Mouse (Mus musculus) lung, postnatal 4 days (tissue): ENCODE data around the gene Add1.

Experiments used
- DNase-seq, 2 experiments: peaks; one replicate each; pipeline ENCODE4 v3.0.0; 2021

Gene Add1

DNA sequence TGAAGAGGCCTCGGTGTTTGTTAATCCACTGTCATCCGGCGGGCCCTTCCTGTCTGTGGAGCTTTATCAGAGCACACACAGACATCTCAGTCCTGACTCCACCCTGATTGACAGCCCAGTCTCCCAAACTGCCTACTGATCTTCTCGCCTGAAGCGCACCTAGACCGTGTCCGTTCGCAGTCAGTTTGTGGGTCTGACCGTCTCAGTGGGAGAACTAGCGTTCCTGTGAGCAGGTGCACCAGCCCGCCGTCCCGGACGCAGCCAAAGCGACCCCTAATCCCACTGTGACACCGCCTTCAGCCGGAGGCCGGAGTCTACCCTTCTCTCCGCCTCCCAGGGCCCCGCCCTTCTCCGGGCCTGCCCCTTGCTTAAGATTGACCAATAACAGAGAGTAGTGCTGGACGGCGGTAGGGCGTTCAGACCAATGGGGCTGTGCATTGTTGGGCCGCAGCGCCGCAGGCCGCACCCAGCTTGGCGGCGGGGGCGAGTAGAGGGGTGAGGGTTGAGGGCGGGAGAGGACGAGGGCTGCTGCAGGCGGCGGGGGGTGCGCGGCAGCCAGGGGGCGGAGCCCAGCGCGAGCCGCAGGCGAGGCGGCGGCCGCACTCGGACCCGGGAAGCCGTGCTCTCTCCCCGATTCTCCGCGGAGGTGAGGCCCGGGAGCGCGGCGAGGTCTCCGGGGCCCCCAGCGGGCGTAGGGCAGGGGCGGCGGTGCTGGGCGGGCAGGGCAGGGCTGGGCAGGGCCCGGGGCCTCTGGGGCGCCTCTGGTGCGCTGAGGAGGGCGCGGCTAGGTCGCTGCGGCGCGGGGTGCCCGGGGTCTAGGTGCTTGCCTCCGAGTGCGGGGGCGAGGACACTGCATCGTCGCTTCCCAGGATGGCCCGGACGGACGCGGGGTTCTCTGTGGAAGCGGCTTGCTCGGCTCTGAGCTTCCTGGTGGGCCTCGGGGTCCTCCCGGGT lies at the start of gene Add1:
Gene Add1 (plus strand): TSS at position 397 of the 954 bp plus-strand sequence.
- peak; percentile 98 to 99 for DNase-seq

DNA sequence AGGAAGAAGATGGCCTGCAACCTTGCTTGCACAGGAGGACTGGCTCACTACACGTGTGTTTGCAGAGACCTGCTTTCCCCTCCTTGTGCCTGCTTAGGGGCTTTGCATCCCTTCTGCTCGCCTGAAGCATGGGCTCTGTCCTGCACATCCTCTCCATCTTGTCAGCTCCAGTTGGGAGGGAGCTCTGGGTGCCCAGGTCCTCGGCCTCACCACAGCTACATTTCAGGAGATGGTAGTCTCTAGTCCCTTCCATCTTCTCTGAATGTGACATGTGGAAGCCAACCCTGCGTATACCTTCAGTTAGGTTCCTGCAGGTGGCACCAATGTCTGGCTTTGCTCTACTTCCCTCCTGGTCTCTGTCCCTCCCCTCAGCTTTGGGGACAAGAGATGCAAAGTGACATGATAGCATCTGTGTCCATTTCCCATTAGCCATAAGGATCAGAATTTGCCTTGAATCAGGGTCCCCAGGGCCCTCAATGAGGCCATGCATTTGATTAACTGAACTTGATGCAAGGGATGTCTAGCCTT lies 49.4 kb upstream of the Add1 start:
- DNase-seq: no peak

DNA sequence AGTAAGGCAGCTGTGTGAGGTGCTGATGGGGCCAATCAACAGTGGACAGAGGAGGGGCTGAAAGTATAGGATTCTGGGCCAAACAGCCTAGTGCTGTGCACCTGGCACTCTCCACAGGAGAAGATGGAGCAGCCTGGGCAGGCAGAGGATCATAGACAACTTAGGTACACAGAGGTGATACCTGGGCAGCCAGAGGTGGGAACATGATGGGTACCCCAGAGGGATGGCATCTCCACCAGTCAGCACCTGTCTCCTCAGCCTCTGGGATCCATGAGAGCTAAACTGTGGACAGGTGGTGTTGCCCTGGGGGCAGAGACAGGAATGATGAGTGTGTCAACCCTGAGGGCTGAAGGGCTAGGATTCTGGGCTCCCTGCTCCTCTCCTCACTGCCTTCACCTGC lies 49.0 kb upstream of the Add1 start:
- DNase-seq: no peak

DNA sequence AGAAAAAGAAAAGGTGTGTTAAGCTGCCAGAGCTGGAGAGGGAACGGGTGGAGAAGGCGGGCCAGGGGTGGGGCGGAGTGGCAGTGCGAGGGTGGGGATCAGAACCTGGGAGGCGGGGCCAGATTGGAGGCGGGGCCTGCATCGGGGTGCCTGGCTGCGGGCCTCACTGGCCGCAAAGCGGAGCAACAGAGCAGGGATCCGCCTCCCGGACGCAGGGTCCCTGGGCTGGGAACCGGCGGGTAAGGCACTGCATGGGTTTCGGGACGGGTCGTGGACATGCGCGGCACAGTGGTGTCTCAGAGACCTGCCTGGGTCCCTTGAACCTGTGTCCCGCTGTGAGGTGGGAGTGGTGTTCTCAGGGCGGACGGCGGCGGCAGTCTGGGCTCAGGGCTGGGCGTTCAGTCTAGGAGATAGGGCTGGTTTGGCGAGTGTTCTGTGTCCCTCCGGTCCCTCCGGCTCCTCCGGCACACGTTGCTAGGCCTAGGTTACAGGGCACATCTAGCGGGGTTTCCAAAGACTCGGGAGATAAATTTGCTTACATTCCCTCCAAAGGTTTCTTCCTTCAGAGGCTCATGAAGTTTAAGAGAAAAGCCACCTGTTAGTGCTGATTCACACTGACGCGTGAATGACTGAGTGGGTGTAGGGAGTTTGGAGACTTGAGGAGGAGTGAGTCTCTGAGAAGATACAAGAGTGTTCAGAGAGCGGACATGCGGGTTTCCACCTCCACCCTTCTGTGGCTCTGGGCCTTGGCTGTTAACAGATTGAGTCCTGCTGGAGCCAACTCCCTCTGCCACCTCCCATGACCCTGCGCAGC lies 47.6 kb upstream of the Add1 start, which contains the start of gene Sh3bp2:
Gene Sh3bp2 (plus strand): TSS at position 176 of the 814 bp plus-strand sequence.
- peak; percentile 95 to 98 for DNase-seq

DNA sequence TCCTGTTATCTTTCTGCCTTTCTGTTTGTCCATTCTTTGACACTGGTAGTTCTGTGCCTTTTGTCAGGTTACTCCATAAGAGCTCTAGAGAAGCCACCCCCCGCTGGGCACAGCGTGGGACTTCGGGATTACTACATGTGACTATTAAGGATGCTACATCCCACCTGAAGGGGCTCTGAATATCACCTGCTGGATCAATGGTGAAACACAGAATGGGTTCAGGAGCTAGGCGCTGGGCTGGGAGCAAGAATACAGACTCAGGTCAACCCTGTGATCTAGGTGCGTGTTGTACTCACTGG lies 47.0 kb upstream of the Add1 start:
- DNase-seq: no peak

DNA sequence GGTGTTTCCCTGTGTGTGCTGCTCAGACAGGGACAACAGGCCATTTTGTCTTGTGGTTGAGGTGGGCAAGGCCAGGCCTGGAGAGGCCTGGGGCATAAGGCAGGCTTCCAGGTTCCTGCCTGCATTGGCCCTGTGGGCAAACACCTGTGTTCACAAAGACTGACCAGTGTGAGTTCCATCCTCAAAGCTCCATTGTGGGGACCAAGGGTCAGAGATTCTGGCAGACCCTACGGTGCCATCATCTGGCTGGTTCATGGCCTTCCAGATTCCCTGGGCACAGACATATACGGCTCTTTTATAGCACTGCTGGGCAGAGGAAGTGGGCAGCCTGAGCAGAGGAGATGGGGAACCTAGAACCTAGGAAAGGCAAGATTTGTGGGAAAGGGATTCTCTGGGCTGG lies 46.1 kb upstream of the Add1 start:
- no peak for DNase-seq

DNA sequence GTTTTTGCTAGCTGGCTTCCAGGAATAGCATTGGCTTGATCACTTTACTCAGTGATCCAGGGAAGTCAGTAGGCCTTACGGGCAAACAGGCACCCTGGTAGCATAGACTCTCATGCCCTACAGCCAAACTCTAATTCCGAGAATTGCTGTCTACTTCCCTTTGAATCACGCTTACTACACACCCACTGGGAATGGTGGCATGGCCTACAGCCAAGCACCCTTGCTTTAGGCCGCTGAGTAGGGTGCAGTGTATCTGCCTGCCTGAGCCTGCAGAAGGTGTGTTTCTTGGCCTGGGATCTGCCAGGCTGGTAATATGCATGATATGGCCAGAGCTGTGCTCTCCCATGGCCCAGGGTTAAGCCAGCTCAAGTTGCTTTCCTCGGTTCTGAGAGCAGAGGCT lies 44.7 kb upstream of the Add1 start:
- DNase-seq: no peak

DNA sequence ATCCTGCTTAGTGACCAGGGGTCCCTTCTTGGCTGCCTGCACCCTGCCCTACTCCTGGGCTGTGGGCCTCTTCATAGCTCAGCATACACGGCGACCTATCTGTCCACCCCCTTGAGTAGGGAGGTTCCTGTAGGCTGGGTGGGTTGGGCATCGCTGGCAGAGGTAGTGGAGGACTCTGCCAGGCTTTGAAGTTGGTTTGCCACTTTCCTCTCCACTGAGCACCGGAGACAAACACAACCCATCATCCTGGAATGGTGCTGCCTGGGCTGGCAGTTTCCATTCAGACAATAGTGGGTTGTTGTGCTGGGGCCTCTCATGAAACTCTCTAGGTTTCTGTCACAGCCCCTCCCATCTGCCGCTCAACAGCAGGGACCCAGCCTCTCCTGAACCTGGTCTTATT lies 43.3 kb upstream of the Add1 start:
- DNase-seq: no peak

DNA sequence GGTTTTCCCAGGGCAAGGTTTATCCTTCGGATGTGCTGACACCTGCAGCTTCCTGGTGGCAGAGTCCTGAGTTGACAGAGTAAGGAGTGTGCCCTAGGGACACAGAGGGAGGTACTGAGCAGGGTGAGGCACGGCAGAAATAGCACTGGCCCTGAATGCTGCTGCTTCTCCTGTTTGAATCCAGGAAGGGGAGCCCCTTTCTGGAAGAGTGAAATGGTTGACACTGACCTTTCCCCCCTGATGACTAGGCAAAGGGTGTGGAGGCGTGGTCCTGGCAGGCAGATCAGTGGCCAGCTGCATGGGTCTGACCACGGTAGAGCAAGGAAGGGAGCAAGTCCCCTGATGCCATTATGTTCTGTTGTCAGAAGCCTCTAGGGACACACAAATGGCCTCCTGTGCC lies 42.8 kb upstream of the Add1 start:
- no peak for DNase-seq

DNA sequence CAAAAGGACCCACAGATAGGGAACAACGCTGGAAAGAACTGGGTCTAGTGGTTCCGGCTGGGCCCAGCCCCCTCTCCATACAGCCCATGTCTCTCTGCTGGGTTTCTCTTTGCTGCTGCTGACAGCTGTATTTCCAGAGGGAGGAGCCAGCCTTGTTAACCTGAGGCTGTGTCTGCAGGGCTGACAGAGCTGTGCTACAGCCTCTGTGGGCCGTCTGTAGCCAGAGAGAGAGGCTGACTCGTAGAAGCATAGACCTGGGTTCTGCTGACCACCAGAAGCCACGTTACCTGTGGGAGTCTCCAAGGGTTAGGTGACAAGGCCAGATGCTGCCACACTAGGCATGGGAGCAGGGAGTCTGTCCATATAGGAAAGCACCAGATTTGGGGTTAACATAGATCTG lies 40.4 kb upstream of the Add1 start:
- DNase-seq: no peak

DNA sequence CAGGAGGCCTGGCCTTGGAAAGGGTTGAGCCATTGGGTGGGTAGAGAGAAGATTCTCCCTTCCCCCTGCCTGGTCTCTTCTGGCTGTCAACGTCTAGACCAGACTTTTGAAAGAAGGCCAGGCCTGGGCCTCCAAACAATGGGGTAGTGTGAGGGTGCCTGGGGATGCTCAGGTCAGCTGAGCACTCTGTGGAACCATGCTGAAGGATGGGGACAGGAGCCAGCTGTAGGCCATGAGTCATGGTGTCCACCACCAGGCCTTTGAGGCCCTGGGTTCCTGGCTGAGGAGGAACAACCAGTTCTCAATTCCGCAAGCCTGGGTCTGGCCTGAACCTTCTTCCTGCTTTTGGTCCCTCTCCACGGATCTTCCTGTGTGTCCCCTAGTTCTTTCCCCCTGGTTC lies 39.6 kb upstream of the Add1 start:
- peak; percentile 51 to 57 for DNase-seq

DNA sequence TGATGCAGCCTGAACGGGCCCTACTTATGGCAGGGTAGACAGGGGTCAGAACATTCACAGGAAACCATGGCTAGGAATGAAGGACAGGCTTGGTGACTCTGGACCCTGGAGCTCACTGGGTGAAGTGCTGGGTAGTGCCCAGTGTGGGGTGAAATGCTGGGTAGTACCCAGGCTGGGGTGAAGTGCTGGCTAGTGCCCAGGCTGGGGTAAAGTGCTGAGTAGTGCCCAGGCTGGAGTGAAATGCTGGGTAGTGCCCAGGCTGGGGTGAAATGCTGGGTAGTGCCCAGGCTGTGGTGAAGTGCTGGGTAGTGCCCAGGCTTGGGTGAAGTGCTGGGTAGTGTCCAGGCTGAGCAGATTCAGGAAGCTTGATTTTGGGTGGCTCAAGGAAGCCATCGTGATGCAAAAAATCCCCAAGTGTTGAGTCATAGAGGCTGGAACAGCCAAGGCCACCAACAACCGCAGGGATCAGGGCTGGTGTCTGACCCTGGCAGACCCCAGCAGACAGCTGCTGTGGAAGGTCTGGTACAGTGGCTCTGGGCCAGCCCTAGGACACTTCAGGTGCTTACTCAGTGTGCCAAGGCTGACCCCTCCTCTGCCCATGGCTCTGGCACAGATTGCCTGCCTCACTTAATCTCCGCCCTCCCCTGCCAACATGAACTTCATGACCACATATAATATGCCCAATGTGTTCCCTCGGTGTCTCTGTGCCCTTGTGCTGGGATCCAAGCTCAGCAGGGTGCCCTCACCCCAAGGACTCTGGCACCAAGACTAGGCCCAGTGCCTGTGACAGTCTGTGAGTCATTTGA lies 38.5 kb upstream of the Add1 start:
- DNase-seq: no peak

DNA sequence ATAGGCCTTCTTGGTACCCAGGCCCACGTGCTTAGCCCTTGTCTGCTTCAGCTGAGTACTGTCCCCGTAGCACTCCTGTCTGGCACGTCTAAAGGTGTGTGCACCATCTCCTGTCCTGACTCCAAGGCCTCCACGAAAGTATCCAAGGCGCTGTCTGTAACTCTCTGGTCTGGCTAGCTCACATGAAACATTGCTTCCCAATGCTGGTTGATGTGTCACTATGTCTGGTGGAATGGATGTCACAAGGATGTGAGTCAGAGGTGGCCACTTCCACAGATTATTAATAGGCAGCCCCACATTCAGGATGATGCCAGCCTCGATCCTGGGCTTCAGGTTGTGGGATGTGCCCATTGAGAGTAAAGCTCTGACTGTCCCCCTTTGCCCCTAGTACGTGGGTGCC lies 37.6 kb upstream of the Add1 start:
- DNase-seq: no peak

DNA sequence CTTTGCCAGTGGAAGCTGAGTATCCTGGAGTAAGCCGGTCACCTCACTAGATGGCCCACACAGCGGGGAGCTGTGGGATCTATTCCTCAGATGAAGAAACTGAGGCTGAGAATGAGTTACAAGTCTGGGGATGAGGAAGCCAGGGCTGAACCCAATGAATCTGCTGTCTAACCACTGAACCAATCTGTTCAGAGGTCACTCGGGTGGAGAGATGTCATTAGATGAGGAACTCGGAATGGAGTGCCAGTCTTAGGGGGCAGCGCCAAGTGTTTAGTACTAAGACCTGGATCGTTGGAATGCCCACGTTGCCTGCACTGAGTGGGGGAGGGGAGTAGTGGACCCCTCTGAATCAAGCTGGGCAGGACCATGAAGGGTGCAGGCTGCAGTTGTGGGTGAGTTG lies 35.4 kb upstream of the Add1 start:
- DNase-seq: no peak

DNA sequence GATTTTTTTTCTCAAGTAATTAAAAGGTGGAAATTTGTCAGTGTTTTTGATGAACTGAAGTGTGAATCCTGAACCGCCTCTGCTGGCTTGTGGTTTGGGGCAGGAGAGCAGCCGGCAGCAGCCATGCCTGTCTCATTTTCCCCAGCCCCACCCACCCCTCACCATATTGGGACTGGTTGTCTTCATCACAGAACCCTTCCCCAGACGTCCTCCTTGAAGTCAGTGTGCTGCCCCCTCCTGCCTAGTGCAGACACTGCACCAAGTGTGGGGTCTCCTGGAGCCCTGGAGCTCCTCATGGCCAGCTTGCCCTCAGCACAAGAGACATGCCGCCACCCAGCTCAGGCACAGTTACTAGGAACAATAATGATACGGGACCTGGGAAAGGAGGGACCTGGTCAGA lies 34.9 kb upstream of the Add1 start:
- peak; percentile 52 to 71 for DNase-seq

DNA sequence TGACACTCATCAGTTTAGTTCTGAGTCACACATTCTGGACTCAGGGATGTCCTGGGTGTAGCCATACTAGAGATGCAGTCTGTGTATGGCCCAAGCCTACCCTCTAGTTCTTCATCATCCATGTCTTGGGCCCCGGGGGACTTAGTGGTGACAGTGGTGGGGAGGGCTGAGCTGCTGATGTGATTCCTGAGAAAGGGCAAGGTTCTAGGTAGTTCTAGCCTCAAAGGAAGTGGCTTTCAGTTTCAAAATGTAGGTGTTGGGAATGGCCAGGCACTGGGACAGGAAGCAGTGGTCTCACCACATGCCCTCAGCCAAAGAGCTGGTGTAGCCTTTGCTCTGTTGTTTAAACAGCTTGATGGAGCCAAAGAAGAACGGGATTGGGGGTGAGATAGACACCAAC lies 34.3 kb upstream of the Add1 start:
- no peak for DNase-seq

DNA sequence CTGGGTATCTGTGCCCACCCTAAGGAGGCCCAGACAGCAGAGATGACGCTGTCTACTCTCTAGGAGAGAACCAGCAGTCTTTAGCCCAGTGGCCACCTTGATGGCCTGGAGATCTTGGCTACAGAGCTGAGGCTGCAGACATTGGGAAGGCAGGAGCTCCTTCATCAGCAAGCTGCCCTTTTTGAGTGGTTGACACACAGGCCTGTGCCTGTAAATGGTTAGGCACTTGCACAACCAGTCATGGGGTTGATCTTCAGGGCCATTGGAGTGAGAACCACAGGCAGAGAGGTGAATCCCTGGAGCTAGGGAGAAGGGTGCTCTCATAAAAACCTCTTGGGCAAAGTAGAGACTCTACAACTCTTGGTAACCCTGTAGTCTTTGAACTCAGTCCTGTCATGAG lies 31.3 kb upstream of the Add1 start:
- DNase-seq: no peak

DNA sequence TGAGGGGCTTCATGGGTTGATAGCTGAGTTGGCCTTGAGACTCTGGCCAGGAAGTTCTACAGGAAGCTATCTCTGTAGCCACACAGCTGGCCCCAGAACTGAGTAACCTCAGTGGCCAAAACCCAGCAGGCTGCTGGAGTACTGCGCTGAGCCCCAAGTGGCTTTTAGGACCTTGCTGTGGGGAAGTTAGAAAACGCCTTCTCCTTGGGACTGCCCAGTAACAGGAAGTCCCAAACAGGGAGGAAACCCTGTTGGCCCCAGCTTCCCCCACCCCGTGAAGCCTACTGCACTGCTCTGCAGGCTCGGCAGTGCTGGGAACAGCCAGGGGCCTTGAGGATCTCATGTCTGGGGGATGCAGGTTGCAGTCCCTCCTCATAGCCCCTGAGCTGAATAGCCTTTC lies 30.4 kb upstream of the Add1 start:
- peak; percentile 54 to 60 for DNase-seq

DNA sequence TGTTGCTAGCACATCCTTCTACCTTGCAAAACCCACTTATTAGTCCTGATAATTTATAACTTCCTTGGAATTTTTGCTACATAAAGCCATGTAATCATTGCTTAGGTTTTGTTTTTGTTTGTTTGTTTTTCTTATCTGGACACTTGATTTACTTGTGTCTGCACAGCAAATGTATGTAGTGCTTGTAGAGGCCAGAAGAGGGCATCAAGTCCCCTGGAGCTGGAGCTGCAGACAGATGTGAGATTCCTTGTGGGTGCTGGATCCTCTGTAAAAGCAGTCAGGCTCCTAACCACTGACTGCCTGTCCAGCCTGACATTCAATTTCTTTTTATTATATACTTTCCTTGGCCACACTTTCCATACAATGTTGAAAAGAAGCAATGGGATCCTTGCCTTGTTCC lies 26.1 kb upstream of the Add1 start:
- peak in 1 of 2 experiments; percentile 55 for DNase-seq

DNA sequence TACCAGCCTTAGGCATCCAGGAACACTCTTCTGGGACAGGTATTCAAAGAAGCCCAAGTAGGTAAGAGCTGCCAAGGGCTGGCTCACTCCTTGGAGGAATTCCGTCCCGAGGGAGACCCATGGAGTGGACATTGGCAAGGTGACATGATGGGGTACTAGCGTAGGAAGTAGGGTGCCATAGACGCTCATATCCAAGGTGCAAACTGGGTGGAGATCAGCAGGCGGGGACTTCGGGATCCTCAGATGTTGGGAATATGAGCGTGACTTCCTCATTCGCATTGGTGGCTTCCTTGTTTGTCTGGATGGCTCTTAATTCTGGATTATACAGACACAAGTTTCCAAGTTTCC lies 24.4 kb upstream of the Add1 start:
- no peak for DNase-seq

DNA sequence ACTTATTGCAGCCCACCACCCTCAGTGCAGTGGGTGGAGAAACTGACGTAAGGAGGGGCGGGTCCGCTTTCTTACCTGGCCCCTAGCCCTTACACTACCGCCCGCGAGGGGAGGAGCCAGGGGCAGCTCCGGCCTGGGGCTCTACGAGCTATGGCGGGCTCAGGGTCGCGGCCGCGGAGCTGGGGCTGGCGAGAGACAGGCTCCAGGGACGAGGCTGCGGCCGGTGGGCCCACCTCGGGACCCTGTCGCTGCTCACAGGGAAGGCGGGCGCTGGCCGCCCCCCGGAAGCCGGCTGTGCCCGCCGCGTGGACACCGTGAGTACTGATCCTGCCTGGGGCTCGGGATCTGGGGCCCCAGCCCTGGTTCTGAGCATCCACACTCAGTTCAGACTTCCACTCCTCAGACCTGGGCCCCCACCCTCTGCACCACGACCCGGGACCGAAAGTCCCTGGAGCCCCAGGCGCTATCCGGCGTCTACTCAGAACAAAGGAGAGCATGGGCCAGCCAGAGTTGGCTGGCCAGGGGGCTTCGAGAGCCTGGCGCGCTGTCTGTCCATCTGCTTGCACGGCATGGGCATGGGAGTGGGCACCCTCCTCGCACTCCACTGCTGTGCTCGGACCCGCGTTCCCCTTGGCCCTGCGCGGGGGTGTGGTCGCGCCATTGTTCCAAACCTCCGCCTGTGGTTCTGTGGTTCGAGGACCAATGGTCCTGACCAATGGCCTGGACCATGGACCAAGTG lies 23.8 kb upstream of the Add1 start:
- peak; percentile 58 to 62 for DNase-seq

DNA sequence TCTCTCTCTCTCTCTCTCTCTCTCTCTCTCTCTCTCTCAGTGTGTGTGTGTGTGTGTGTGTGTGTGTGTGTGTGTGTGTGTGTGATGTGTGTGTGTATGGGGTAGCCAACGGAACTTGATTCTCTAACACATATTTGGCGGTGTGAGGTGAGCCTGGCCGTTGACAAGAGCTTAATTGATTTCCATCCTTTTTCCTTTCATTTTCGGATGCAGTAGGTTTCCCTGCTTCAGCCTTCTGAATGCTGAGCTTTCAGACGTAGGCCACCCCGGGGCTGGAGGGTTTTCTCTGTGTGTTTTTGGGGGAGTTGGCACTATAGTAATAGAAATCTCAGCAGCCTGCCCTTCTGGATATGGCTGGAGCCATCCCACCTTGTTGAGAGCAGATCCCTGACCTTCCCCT lies 23.2 kb upstream of the Add1 start:
- DNase-seq: no peak
